Mouse (Mus musculus) activated CD4-positive, CD25-positive, alpha-beta regulatory T cell, adult 4 months (primary cell): Measurements from ENCODE around the gene Alox15. TPM values are rescaled to one million over a fixed set of nuclear protein-coding genes. Genes with fewer than 3 reads are reported as not detected.

Experiments
- ATAC-seq: one replicate; pipeline ENCODE4 v1.8.0; 2017
- polyA plus RNA-seq, 2 experiments: library from polyadenylated mRNA; unstranded; fragments of 100-300 nt; shearing (Covaris generic); gene quantifications; one replicate each; pipeline ENCODE4 v1.2.1; 2017

The Alox15 gene
- polyA plus RNA-seq, 2 experiments from 2014 or later, result 0.51 TPM; not detected in 1

GRCm38 (mm10) chr11:70306159-70306558 lies 45.7 kb downstream of the Alox15 start:
- ATAC-seq, result peak; percentile 40

GRCm38 (mm10) chr11:70302293-70302692 lies 49.5 kb downstream of the Alox15 start:
- no peak for ATAC-seq

GRCm38 (mm10) chr11:70297836-70298454 lies 53.9 kb downstream of the Alox15 start:
- peak; percentile 69 for ATAC-seq

- ATAC-seq, result no peak
Observed at GRCm38 (mm10) chr11:70297405-70297804, 54.4 kb downstream of the Alox15 start.

Other genes with a start within 250 kb of the Alox15 start
- under 1 TPM in 1 of 2 experiments, not detected in 1; 0.21 TPM for gene Mgl2, start 221.7 kb downstream of the Alox15 start, polyA plus RNA-seq
- not detected for gene Clec10a, start 195.8 kb downstream of the Alox15 start, polyA plus RNA-seq
- gene Slc16a11, start 139.3 kb downstream of the Alox15 start, polyA plus RNA-seq, result not detected
- 1 to 10 TPM; 2.6 to 4.1 TPM for gene Slc16a13, start 131.0 kb downstream of the Alox15 start, polyA plus RNA-seq
- under 1 TPM; 0.23 to 0.36 TPM for gene Bcl6b, start 122.2 kb downstream of the Alox15 start, polyA plus RNA-seq
- 100 to 1,000 TPM; 124 to 159 TPM for gene 0610010K14Rik, start 114.1 kb downstream of the Alox15 start, polyA plus RNA-seq
- gene Gm21988, start 112.2 kb downstream of the Alox15 start, polyA plus RNA-seq, result 1 to 10 TPM; 5.2 to 7.6 TPM
- 100 to 1,000 TPM; 228 to 245 TPM for gene Rnasek, start 112.2 kb downstream of the Alox15 start, polyA plus RNA-seq
- not detected for gene Alox12, start 96.7 kb downstream of the Alox15 start, polyA plus RNA-seq
- not detected for gene Alox12e, start 29.4 kb downstream of the Alox15 start, polyA plus RNA-seq
- 1 to 10 TPM; 6.5 to 8.1 TPM for gene Pelp1, start 58.0 kb upstream of the Alox15 start, polyA plus RNA-seq
- gene Arrb2, start 80.6 kb upstream of the Alox15 start, polyA plus RNA-seq, result 100 to 1,000 TPM in 1 of 2 experiments, 10 to 100 TPM in 1; 99.3 to 129 TPM
- 10 to 100 TPM; 86.3 to 91.9 TPM for gene Med11, start 99.9 kb upstream of the Alox15 start, polyA plus RNA-seq
- gene Zmynd15, start 107.4 kb upstream of the Alox15 start, polyA plus RNA-seq, result not detected
- gene Cxcl16, start 108.0 kb upstream of the Alox15 start, polyA plus RNA-seq, result under 1 TPM in 1 of 2 experiments, not detected in 1; 0.36 TPM
- 1 to 10 TPM; 1.5 to 3.7 TPM for gene Tm4sf5, start 153.2 kb upstream of the Alox15 start, polyA plus RNA-seq
- gene Vmo1, start 162.6 kb upstream of the Alox15 start, polyA plus RNA-seq, result not detected
- gene Gltpd2, start 167.2 kb upstream of the Alox15 start, polyA plus RNA-seq, result not detected
- 100 to 1,000 TPM; 353 to 460 TPM for gene Psmb6, start 173.3 kb upstream of the Alox15 start, polyA plus RNA-seq
- gene Gm40193, start 180.9 kb upstream of the Alox15 start, polyA plus RNA-seq, result not detected
- 1 to 10 TPM; 1.2 to 1.8 TPM for gene Pld2, start 188.0 kb upstream of the Alox15 start, polyA plus RNA-seq
- 1 to 10 TPM; 6.7 to 8.8 TPM for gene Mink1, start 210.8 kb upstream of the Alox15 start, polyA plus RNA-seq